Mouse (Mus musculus) granulocyte monocyte progenitor cell, adult 5-6 weeks (primary cell): ENCODE measurements around the gene Mff. TPM values are rescaled to one million over a fixed set of nuclear protein-coding genes. Genes with fewer than 3 reads are reported as not detected.

ENCODE experiments used
- total RNA-seq, 2 experiments: library from RNA; stranded (forward) in 1 of 2; stranded (reverse) in 1 of 2; fragments of 200-712, 200-1000 nt in 1 of 2; fragments of >200 nt in 1 of 2; fragmentation: Nextera tagmentation in 1 of 2; gene quantifications; 2 replicates each; pipeline ENCODE4 v1.2.3; 2014 to 2017

Gene Mff
- total RNA-seq, 2 experiments from 2014 or later, result 101 to 121 TPM

Other genes with a start within 250 kb of the Mff start
- not detected in 2 replicates for gene Col4a4, start 138.0 kb upstream of the Mff start, total RNA-seq (2014; fragmentation: Nextera tagmentation)
- not detected in 2 replicates for gene Col4a4, start 138.0 kb upstream of the Mff start, total RNA-seq (2017)
- gene Col4a3, start 138.0 kb upstream of the Mff start, total RNA-seq (2014; fragmentation: Nextera tagmentation), result not detected in 2 replicates
- gene Col4a3, start 138.0 kb upstream of the Mff start, total RNA-seq (2017), result not detected in 2 replicates
- gene Tm4sf20, start 43.6 kb downstream of the Mff start, total RNA-seq (2014; fragmentation: Nextera tagmentation), result not detected in 2 replicates
- gene Tm4sf20, start 43.6 kb downstream of the Mff start, total RNA-seq (2017), result not detected in 2 replicates
- gene Gm47791, start 46.4 kb downstream of the Mff start, total RNA-seq (2014; fragmentation: Nextera tagmentation), result not detected in 2 replicates
- gene Gm47791, start 46.4 kb downstream of the Mff start, total RNA-seq (2017), result not detected in 2 replicates
- gene Agfg1, start 114.6 kb downstream of the Mff start, total RNA-seq (2014; fragmentation: Nextera tagmentation), result 23.1 and 26.3 TPM in 2 replicates
- gene Agfg1, start 114.6 kb downstream of the Mff start, total RNA-seq (2017), result 32.5 and 33.5 TPM in 2 replicates
- 1.5 TPM in 1 of 2 replicates, not detected in the other for gene A030005L19Rik, start 188.4 kb downstream of the Mff start, total RNA-seq (2014; fragmentation: Nextera tagmentation)
- gene A030005L19Rik, start 188.4 kb downstream of the Mff start, total RNA-seq (2017), result not detected in 2 replicates
- not detected in 2 replicates for gene A030014E15Rik, start 200.0 kb downstream of the Mff start, total RNA-seq (2014; fragmentation: Nextera tagmentation)
- gene A030014E15Rik, start 200.0 kb downstream of the Mff start, total RNA-seq (2017), result not detected in 2 replicates
- not detected in 2 replicates for gene Gm6217, start 206.5 kb downstream of the Mff start, total RNA-seq (2014; fragmentation: Nextera tagmentation)
- gene Gm6217, start 206.5 kb downstream of the Mff start, total RNA-seq (2017), result not detected in 2 replicates
- gene A030003K21Rik, start 218.5 kb downstream of the Mff start, total RNA-seq (2014; fragmentation: Nextera tagmentation), result not detected in 2 replicates
- gene A030003K21Rik, start 218.5 kb downstream of the Mff start, total RNA-seq (2017), result not detected in 2 replicates
- not detected in 2 replicates for gene Gm7544, start 231.1 kb downstream of the Mff start, total RNA-seq (2014; fragmentation: Nextera tagmentation)
- gene Gm7544, start 231.1 kb downstream of the Mff start, total RNA-seq (2017), result not detected in 2 replicates
- not detected in 2 replicates for gene Gm47955, start 235.4 kb downstream of the Mff start, total RNA-seq (2014; fragmentation: Nextera tagmentation)
- gene Gm47955, start 235.4 kb downstream of the Mff start, total RNA-seq (2017), result not detected in 2 replicates